Mouse (Mus musculus) E14TG2a.4 (cell line): Measurements from ENCODE around the gene Sox5.

Experiments
- CTCF ChIP-seq: conservative IDR thresholded peaks from 2 replicates; pipeline ENCODE4 v1.5.1; 2014; ENCODE audit warnings: low read length
- POU5F1 ChIP-seq: IDR thresholded peaks from 2 replicates; pipeline ENCODE4 v1.6.1; 2014; ENCODE audit warnings: low read length, borderline replicate concordance

- TF ChIP-seq CTCF = no peak
- TF ChIP-seq POU5F1 = no peak
These were observed 922.2 kb downstream of the Sox5 start for GRCm38 (mm10) chr6:143859535-143859934.
